Mouse (Mus musculus) adrenal gland, postnatal 4 days (tissue): Measurements from ENCODE around the gene Grik5. TPM values are rescaled to one million over a fixed set of nuclear protein-coding genes. Genes with fewer than 3 reads are reported as not detected.

Experiments
- DNase-seq, 2 experiments: peaks; one replicate each; pipeline ENCODE4 v3.0.0; 2021 to 2022; ENCODE audit warnings: low spot score in 2 of 2, mixed read lengths in 2 of 2
- total RNA-seq, 2 experiments: library from RNA; stranded (reverse); gene quantifications; 2 replicates each; pipeline ENCODE4 v1.2.3; 2021

The Grik5 gene
- total RNA-seq, 2 experiments from 2014 or later: 38.1 to 45.1 TPM

DNA sequence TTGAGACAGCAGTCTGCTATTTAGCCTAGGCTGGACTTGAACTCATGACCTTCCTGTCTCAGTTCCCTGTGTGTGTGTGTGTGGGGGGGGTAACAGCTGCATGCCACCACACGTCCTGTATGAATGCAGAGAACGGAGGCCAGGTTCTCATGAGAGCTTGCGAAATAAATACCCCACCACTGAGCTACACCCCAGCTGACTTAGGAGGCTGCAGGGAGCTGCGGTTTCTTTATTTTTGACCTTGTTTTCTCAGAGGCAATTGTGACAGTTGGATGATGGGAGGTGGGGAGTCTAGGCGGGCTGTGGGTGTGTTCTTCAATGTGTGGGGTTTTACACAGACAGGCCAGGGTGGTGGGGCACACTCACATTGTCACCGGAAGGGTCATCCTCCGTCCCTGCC, 71.9 kb downstream of the Grik5 start:
- no peak for DNase-seq

DNA sequence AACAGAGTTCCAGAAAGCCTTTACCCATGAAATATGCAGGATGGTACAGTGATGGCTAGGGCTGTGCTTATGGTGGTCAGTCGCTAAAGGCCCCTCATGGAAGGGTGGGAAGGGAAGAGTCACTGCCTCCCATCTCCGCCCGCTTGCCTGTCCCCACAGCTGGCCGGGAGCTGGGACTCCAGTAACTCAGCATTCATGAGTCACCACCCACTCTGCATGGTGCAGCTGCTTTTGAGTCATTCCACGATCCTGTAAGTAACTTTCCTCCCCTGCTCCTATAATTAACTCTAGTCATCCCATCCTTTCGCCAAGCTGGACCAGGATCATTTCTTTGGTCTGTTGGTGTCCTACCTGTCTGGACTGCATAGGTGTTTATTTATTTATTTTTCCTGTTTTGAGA, 79.1 kb downstream of the Grik5 start:
- no peak for DNase-seq

DNA sequence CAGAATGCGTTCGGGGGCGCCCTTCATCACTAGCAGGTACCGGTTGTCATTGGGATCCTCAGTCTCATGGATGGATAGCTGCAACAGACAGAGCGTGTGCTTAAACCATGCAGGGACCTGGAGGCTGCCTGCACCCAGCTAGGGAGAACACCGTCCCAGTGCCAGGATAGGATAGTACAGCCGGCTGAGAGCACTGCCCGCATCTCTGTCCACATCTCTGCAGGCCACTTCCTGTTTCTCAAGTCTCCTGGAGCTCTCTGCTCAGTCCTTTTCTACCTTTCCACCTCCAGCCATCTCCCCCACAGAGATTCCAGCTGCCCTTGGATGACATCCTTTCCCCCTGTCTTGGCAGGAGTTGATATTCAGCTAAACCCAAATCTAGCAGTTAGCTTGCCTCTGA, 81.7 kb downstream of the Grik5 start:
- no peak for DNase-seq

DNA sequence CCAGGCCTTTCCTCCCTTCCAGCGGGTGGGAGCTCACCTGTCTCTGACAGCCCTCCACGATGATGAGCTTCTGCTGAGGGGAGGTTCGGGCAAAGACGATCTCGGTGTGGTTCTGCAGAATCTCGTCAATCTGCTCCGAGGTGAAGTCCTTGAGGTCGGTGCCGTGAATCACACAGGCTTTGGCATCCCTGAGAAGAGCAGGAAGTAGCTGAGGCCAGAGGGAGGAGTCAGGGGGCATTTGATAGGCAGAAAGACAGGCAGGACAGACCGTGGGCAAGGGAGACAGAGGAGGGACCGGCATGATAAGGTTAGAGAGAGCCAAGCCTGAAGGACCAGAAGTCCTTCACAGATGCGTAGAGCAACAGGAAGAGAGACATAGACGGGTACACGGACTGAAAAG, 84.2 kb downstream of the Grik5 start:
- peak in 1 of 2 experiments; percentile 37 for DNase-seq

DNA sequence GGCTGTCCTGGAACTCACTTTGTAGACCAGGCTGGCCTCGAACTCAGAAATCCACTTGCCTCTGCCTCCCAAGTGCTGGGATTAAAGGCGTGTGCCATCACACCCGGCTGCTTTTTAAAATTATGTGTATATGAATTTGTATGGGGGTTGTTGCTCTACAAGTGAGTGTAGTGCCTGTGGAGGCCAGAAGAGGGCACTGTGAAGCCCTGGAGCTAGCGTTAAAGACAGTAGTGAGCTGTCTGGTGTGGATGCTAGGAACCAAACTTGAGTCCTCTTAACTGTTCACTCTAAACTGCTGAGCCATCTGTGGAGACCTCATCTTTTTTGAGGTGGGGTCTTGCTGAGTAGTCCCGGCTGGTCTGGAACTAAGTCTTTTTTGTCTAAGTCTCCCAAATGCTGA, 86.3 kb downstream of the Grik5 start:
- DNase-seq: no peak

DNA sequence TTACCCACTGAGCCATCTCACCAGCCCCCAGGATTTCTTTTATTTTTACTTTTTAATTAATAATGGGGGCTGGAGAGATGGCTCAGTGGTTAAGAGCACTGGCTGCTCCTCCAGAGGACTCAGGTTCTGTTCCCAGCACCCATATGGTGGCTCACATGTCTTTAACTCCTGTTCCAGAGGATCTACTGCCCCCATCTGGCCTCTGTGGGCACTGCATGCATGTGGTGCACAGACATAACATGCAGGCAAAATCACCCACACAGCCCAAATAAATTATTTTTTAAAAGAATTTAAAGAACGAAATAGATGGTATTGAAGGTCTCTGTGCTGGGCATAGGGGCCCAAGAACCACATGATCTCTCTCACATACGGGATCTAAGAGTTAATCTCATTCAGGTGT, 87.8 kb downstream of the Grik5 start:
- DNase-seq: no peak

DNA sequence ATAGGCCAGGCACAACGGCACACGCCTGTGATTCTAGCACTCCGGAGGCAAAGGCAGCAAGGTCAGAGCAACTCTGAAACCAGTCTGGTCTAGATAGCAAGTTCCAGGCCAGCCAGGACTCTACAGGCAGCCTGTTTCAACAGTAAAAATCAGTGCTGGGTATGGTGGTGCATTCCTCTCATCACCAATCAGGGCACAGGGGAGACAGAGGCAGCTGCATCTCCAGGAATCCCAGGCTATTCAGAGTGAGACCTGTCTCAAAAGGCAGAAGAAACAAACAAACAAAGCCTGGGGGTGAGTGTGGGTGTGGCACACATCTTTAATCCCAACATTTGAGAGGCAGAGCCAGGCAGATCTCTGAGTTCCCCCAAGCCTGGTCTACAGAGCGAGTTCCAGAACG, 88.8 kb downstream of the Grik5 start:
- DNase-seq: no peak

DNA sequence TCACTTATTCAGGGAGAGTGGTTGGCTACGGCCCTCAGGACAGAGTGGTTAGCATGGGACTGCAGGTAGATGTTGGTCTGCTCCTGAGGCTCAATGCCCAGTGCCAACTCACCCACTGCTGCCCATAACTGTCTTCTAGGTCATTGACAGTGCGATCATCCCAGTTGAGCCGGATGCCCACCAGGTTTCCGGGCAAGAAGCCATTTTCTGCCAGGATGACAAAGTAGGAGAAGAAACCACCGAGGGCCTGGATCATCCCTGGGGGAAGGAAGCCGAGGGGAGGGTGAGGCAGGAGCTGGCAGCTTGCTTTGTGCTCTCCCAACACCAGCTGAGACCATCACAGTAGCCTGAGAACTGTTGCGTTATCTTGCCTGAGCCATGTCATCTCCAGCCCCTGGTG, 91.7 kb downstream of the Grik5 start:
- no peak for DNase-seq

DNA sequence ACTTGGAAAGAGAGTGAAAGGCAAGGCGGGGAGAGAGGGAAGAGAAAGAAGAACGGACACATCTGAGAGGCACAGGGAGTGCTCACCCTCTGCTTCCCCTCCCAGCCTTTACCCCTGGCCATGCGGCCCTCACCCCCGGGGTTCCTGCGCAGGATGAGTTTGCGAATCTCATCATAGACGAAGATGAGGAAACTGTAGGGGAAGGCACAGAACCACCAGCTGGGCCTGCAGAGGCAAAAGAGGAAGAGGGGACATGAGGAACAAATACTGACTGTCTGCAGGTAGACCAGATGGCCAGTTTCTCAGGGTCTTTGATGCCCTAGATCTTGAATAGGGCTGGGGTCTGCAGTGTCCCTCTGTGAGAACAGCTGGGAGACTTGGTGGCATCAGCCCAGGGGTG, 93.4 kb downstream of the Grik5 start:
- DNase-seq: no peak

DNA sequence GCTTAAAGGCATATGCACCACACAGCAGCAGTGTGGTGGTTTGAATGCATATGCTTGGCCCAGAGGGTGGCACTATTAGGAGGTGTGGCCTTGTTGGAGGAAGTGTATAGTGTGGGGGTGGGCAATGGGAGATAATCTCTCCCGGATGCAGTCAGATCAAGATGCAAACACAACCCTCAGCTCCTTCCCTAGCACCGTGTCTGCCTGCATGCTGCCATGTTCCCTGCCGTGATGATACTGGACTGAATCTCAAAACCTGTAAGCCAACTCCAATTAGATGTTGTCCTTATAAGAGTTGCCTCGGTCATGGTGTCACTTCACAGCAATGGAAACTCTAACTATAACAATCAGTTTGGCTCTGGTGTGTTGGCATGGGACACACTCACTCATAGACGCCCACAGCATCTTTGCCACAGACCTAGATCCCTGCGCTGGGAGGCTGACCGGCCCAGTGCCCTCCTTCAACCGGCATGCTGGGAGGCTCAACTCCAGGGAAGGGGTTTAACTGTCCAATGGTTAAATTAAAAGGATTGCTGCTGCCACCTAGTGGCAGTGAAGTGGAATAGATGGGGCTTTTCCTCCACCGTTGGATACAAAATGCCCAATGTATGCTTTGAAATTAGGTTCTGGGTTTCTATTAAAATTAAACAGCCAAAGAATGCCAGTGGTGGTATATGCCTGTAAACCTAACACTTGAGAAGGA, 97.1 kb downstream of the Grik5 start:
- DNase-seq: no peak

DNA sequence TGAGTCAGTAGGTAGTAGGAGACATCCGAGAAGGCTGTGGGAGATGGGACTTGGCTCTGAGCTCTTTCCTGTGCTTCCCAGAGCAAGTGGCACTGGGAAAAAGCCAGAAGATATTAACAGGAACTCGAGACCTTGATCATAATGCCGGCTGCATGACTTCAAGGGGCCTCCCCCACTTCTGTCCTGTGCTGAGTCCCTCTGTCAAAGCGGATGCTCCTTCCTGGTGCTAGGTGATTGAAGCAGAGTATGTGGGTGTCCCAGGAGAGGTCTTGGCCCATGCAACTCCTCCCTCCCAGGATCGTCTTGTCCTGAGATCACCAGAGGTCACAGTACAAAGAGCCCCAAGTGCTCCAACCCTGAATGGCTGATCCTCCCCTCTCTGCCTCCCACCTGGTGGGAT, 98.2 kb downstream of the Grik5 start:
- no peak for DNase-seq

DNA sequence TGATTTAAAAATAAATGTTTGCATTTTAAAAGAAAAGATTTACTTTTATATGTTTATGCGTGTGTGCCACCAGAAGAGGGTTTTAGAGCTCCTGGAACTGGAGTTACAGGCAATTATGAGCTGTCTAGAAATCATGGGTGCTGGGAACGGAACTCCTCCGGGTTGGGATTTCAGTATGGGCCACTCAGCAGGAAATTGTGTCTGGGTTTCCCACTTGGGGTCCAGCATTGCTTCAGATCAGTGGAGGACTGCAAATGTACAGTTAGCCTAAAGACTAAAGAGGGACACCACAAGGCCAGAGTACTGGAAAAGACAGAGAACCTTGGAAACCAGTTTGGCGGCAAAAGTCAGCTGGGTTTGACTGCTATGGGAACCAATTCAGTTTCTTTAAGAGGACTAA, 98.9 kb downstream of the Grik5 start:
- no peak for DNase-seq

DNA sequence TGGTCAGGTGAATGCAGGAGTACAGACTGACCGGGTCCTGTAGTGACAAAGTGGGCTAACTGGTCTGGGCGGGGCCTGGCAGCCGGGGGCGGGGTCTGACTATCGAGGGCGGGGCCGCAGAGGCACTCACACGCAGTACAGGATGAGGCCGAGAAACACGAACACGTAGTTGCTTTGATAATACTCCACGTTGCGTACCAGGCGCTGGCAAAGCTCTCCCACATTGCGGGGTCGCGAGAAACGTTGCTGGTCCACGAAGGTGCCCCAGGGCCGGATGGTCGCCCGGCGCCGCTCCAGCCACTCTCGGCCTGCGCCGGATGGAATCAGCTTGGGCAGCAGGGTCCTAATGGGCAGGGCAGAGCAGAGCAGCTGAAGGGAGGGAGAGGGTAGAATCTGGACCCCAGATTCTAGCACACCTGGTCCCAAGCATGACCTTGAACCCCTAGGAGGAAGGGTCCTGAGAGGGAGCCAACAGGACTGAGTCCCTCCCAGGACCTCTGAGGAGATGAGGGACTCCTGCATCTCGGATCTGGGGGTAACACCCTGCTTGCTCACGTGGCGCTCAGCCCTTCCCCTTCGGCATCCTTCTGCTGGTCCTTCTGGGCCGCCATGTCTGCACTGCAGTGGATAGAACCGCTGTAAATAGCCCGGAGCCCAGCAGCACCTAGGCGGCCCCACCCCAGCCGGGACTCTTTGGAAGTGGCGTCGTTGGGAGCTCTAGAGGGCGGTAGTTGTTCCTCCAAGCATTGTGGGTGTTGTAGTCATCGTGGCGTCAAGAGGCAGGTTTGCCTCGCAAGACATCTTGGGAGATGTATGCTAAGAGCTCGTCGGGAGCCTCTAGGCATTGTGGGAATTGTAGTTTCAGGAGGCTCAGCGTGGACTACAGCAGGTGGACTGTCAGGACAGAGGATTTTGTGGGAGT, 99.9 kb downstream of the Grik5 start, which contains the start of gene Rabac1:
TSS of gene Rabac1 (minus strand) at position 783 of the 922 bp plus-strand sequence.
- peak; percentile 61 to 72 for DNase-seq

DNA sequence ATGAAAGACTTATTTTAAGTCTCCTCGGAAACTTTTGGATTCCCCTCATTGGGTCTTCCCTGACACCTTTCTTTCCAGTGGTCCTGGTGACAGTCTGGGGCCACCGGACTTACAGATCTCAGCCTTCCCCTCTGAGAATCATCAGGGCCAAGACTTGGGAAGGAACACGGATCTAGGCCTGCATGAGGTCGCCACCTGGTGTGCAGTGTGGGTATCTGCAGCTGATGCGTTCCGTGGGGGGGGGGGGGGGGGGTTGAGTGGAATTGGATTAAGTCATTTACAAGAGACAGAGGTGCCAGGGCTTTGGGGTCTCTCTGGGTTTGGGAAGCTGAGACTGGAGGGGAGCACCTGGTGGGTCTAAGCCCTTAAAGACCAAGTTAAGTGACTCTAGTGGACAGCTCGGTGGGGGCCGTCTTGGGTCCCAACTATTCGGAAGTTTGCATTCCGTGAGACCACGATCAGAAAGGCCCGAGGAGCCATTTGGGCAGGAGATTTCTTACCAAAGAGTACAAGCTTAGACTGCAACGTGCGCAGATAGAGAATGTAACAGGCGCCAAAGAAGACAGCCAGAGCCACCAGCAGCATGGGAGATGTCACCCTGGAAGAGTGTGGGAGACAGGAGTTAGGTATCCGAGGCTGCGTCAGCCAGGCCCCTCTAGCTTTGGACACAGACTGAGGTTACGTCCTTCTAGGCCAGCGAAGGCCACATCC, 100.7 kb downstream of the Grik5 start:
- DNase-seq: no peak

DNA sequence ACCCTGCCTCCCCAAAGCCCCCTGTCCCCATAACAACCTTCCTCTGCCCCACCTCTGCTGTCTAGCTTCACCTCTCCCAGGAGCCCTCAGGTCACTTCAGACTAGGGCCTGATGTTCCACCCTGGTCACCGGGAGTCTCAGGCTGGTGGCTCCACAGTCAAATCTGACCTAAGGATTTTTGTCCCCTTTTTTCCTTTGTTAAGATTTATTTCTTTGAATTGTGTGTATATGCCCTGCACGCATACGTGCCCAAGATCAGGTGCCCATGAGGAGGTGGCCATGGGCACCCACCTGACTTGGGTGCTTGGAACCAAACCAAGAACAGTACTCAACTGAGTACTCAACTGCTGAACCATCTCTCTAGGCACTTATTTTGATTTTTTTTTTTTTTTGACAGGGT, 101.8 kb downstream of the Grik5 start:
- DNase-seq: no peak

DNA sequence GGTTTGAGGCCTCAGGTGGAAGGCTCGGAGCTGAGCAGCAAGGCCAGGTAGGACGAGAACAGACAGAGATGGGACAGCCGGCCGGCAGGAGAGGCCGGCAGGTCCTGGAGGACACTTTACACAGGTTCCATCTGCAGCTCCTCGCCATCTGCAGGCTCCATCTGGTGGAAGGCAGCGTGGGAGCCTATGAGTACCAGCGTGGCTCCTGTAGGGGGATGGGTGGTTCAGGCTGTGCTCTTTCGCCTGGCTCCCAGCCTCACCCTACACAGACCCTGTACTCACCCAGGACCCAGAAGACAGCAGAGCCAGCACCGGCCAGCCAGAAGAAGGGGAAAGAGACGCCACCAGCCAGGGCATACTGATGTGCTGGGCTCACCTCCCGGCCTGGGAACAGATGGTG, 102.3 kb downstream of the Grik5 start:
- no peak for DNase-seq

DNA sequence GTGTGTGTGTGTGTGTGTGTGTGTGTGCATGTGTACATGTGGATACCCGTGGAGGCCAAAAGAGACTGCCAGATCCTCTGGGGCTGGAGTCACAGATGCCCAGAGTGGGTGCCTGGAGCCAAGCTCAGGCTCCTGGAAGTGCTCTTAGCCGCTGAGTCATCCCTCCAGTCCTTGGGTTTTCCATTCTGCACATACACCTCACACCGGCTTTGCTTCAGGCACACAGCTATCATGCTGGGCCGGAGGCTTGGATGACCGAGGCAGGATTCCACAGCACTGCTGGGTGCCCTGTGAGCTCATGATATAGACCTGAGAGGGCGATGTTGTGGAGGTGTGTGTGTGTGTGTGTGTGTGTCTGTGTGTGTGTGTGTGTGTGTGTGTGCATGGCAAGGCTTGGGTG, 103.7 kb downstream of the Grik5 start:
- DNase-seq: no peak

DNA sequence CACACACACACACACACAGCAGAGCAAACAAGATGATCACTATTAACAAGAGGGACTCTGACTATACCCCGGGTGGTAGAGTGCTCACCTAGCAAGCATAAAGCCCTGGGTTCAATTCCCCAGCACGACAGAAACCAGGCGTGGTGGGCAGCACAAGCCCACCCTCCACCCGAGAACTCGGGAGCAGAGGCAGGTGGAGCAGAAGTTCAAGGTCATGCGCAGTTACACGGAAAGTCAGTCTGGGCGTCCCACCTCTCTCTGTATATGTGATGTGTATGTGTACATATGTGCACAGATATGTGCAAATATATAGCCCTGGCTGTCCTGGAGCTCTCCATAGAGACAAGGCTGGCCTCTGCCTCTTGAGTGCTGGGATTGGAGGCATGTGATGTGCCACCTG, 104.2 kb downstream of the Grik5 start:
- DNase-seq: no peak

DNA sequence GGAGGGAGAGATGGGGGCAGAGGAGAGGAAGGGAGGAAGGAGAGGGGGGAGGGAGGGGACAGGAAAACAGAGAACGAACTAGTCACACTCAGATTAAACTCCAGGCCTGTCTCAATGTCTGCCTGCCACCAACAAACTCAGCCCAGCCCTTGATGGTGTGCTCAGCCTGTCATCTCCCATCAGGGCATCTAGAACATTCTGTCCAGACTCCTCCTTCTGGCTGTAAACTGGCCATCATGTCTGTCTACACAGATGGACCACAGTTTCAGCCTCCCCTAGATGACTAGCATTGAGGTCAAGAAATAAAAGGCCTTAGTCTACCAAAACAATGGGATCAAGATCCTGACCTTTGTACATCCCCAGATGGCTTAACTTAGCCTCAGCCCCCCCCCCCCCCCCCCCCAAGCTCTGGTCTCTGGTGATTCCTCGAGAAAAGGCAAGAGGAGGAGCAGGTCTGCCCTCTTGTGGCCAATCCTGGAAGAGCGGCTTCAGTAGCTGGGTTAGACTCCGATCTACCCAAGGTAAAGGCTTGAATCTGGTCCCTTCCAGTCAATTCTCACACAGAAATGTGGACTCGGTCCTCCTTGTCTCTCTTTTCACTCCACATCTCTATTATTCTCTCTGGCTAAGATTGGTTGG, 107.1 kb downstream of the Grik5 start:
- peak; percentile 46 to 51 for DNase-seq

DNA sequence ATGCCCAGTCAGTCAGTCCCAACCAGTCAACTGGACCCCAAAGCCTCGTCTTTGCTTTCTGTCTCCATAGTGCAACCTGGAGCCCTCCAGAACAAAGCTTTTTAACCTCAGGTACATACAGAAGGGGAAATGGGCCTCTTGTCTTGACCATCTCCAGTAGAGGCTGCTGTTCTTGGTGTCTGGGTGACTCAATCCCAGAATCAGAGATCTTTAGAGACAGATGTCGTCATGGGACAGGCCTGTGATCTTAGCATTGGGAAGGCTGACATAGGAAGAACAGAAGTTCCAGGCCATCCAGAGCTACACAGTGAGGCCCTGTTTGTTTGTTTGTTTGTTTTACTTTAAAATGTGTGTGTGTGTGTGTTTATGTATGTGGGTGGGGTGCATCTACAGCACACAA, 107.9 kb downstream of the Grik5 start:
- no peak for DNase-seq
